Mouse (Mus musculus): Measurements from ENCODE around the gene Agap2. TPM values are rescaled to one million over a fixed set of nuclear protein-coding genes. Genes with fewer than 3 reads are reported as not detected.

Gene Agap2
- total and polyA plus RNA-seq, 3 experiments: 24.8 to 43.5 (median 26.1) TPM

- dilution Hi-C loops (cut with MboI; ENCODE audit: extremely low pct_ligation_motif_present, extremely low pct_unique_long_range_greater_than_20kb, low sequenced_read_pairs): no loop called here
- no peaks in the 10 kb centered on the region for H3K36me3 ChIP-seq (replicated peaks in 1 of 2; ENCODE audit: control insufficient read depth in 1 of 2, insufficient read depth in 1 of 2, low read length in 1 of 2)
These were observed 65.9 kb downstream of the Agap2 start for GRCm38 (mm10) chr10:127140971-127141370.

GRCm38 (mm10) chr10:127141500-127141899, 66.4 kb downstream of the Agap2 start:
- Histone ChIP-seq H3K9ac (ENCODE audit: insufficient read depth, low read depth) (no peak overlapping the region), H3K27me3 (replicated peaks) (no peaks in the 10 kb centered on the region), H3K36me3 (replicated peaks in 1 of 2; ENCODE audit: control insufficient read depth in 1 of 2, insufficient read depth in 1 of 2, low read length in 1 of 2) (no peaks in the 10 kb centered on the region), H3K4me2 (ENCODE audit: insufficient read depth, low read depth, poor library complexity, severe bottlenecking) (peak overlapping the region; percentile 37; the same call in 1 of the 2 replicates), H3K79me2 (replicated peaks; ENCODE audit: control insufficient read depth, extremely low read depth, insufficient read depth, poor library complexity, severe bottlenecking) (no peaks in the 10 kb centered on the region), H3K9me3 (replicated peaks; ENCODE audit: low read length) (no peaks in the 10 kb centered on the region), H3K27ac (ENCODE audit: insufficient read depth, low read depth) (no peak overlapping the region), H3K4me3 (replicated peaks in 1 of 3; ENCODE audit: low read depth in 2 of 3, low read length in 2 of 3, poor library complexity in 1 of 3) (no peak overlapping the region), H3K4me1 (ENCODE audit: control insufficient read depth in 1 of 2, insufficient read depth in 2 of 2) (peaks cover 7 to 33% of the 10 kb centered on the region in 2 experiments)
- in situ Hi-C loops (cut with MboI; ENCODE audit: low pct_ligation_motif_present, low pct_unique_long_range_greater_than_20kb, low sequenced_read_pairs): no loop called here
- TF ChIP-seq MAX (IDR thresholded peaks at IDR 0.05; ENCODE audit: low read length) (0 out of 2 replicates have a peak, but pooled peaks have one; percentile 32), USF2 (conservative IDR thresholded peaks at IDR 0.05; ENCODE audit: low read depth, low read length) (no peak), KAT2A (IDR thresholded peaks at IDR 0.05; ENCODE audit: insufficient replicate concordance, low read length) (no peak), IRF4 (IDR thresholded peaks at IDR 0.05; ENCODE audit: low read depth, low read length) (no peak)
- dilution Hi-C loops (cut with MboI; ENCODE audit: extremely low pct_ligation_motif_present, extremely low pct_unique_long_range_greater_than_20kb, low sequenced_read_pairs): no loop called here
- no peak for DNase-seq (ENCODE audit: extremely low read depth)

More at GRCm38 (mm10) chr10:127140971-127141370, 65.9 kb downstream of the Agap2 start:
- DNase-seq (ENCODE audit: extremely low read depth): no peak
- Histone ChIP-seq H3K9me3 (replicated peaks; ENCODE audit: low read length) (no peaks in the 10 kb centered on the region), H3K4me3 (replicated peaks in 1 of 3; ENCODE audit: low read depth in 2 of 3, low read length in 2 of 3, poor library complexity in 1 of 3) (no peak overlapping the region), H3K79me2 (replicated peaks; ENCODE audit: control insufficient read depth, extremely low read depth, insufficient read depth, poor library complexity, severe bottlenecking) (no peaks in the 10 kb centered on the region), H3K27ac (ENCODE audit: insufficient read depth, low read depth) (no peak overlapping the region), H3K4me1 (ENCODE audit: control insufficient read depth in 1 of 2, insufficient read depth in 2 of 2) (peaks cover 7 to 38% of the 10 kb centered on the region in 2 experiments), H3K4me2 (ENCODE audit: insufficient read depth, low read depth, poor library complexity, severe bottlenecking) (no peak overlapping the region), H3K9ac (ENCODE audit: insufficient read depth, low read depth) (no peak overlapping the region), H3K27me3 (replicated peaks) (no peaks in the 10 kb centered on the region)
- TF ChIP-seq RCOR1 (conservative IDR thresholded peaks at IDR 0.05; ENCODE audit: low read depth, low read length): no peak
- TF ChIP-seq CTCF (conservative IDR thresholded peaks at IDR 0.05 in 1 of 2, IDR thresholded peaks at IDR 0.05 in 1 of 2; ENCODE audit: low read depth in 2 of 2, low read length in 2 of 2): no peak
- in situ Hi-C loops (cut with MboI; ENCODE audit: low pct_ligation_motif_present, low pct_unique_long_range_greater_than_20kb, low sequenced_read_pairs): no loop called here

Other genes starting within 250 kb of the Agap2 start
Only the 20 nearest of the 21 such genes appear.
- gene Atp23, start 173.9 kb upstream of the Agap2 start, total RNA-seq (2012; rRNA removed): 16.7 and 19.8 TPM in 2 replicates
- 15.4 and 17.2 TPM in 2 replicates for gene Atp23, start 173.9 kb upstream of the Agap2 start, total RNA-seq (2014; rRNA removed)
- 16.9 and 18.9 TPM in 2 replicates for gene Atp23, start 173.9 kb upstream of the Agap2 start, polyA plus RNA-seq (2012; ENCODE audit: insufficient read length, low read depth)
- 13.2 and 20.2 TPM in 2 replicates for gene Ctdsp2, start 96.6 kb upstream of the Agap2 start, total RNA-seq (2012; rRNA removed)
- 7.5 and 8.9 TPM in 2 replicates for gene Ctdsp2, start 96.6 kb upstream of the Agap2 start, total RNA-seq (2014; rRNA removed)
- 17.7 and 21.9 TPM in 2 replicates for gene Ctdsp2, start 96.6 kb upstream of the Agap2 start, polyA plus RNA-seq (2012; ENCODE audit: insufficient read length, low read depth)
- gene Avil, start 74.6 kb upstream of the Agap2 start, total RNA-seq (2012; rRNA removed): 2.1 and 2.7 TPM in 2 replicates
- 8.2 and 9.9 TPM in 2 replicates for gene Avil, start 74.6 kb upstream of the Agap2 start, total RNA-seq (2014; rRNA removed)
- 18.8 and 20.0 TPM in 2 replicates for gene Avil, start 74.6 kb upstream of the Agap2 start, polyA plus RNA-seq (2012; ENCODE audit: insufficient read length, low read depth)
- gene Tsfm, start 44.4 kb upstream of the Agap2 start, total RNA-seq (2012; rRNA removed): 72.0 and 78.0 TPM in 2 replicates
- gene Tsfm, start 44.4 kb upstream of the Agap2 start, total RNA-seq (2014; rRNA removed): 88.9 and 93.9 TPM in 2 replicates
- 53.0 and 53.2 TPM in 2 replicates for gene Tsfm, start 44.4 kb upstream of the Agap2 start, polyA plus RNA-seq (2012; ENCODE audit: insufficient read length, low read depth)
- gene Mettl1, start 33.9 kb upstream of the Agap2 start, total RNA-seq (2012; rRNA removed): 28.4 and 32.7 TPM in 2 replicates
- 19.6 and 21.6 TPM in 2 replicates for gene Mettl1, start 33.9 kb upstream of the Agap2 start, total RNA-seq (2014; rRNA removed)
- gene Mettl1, start 33.9 kb upstream of the Agap2 start, polyA plus RNA-seq (2012; ENCODE audit: insufficient read length, low read depth): 44.0 and 49.4 TPM in 2 replicates
- gene Eef1akmt3, start 33.8 kb upstream of the Agap2 start, total RNA-seq (2012; rRNA removed): 0.76 and 0.98 TPM in 2 replicates
- gene Eef1akmt3, start 33.8 kb upstream of the Agap2 start, total RNA-seq (2014; rRNA removed): 0.62 and 0.78 TPM in 2 replicates
- 1.1 and 1.2 TPM in 2 replicates for gene Eef1akmt3, start 33.8 kb upstream of the Agap2 start, polyA plus RNA-seq (2012; ENCODE audit: insufficient read length, low read depth)
- 0.34 and 0.42 TPM in 2 replicates for gene Cyp27b1, start 27.0 kb upstream of the Agap2 start, total RNA-seq (2012; rRNA removed)
- 0.32 TPM in 2 replicates for gene Cyp27b1, start 27.0 kb upstream of the Agap2 start, total RNA-seq (2014; rRNA removed)
- 0.89 and 1.4 TPM in 2 replicates for gene Cyp27b1, start 27.0 kb upstream of the Agap2 start, polyA plus RNA-seq (2012; ENCODE audit: insufficient read length, low read depth)
- 3.4 and 3.6 TPM in 2 replicates for gene March9, start 15.1 kb upstream of the Agap2 start, total RNA-seq (2012; rRNA removed)
- 0.58 and 0.68 TPM in 2 replicates for gene March9, start 15.1 kb upstream of the Agap2 start, total RNA-seq (2014; rRNA removed)
- 0.97 and 1.0 TPM in 2 replicates for gene March9, start 15.1 kb upstream of the Agap2 start, polyA plus RNA-seq (2012; ENCODE audit: insufficient read length, low read depth)
- 257 and 304 TPM in 2 replicates for gene Cdk4, start 11.8 kb upstream of the Agap2 start, total RNA-seq (2012; rRNA removed)
- 799 and 864 TPM in 2 replicates for gene Cdk4, start 11.8 kb upstream of the Agap2 start, total RNA-seq (2014; rRNA removed)
- gene Cdk4, start 11.8 kb upstream of the Agap2 start, polyA plus RNA-seq (2012; ENCODE audit: insufficient read length, low read depth): 839 and 921 TPM in 2 replicates
- 81.5 and 85.9 TPM in 2 replicates for gene Tspan31, start 5.0 kb upstream of the Agap2 start, total RNA-seq (2012; rRNA removed)
- 110 and 148 TPM in 2 replicates for gene Tspan31, start 5.0 kb upstream of the Agap2 start, total RNA-seq (2014; rRNA removed)
- gene Tspan31, start 5.0 kb upstream of the Agap2 start, polyA plus RNA-seq (2012; ENCODE audit: insufficient read length, low read depth): 72.8 and 79.9 TPM in 2 replicates
- gene Os9, start 45.8 kb downstream of the Agap2 start, total RNA-seq (2012; rRNA removed): 81.1 and 82.7 TPM in 2 replicates
- gene Os9, start 45.8 kb downstream of the Agap2 start, total RNA-seq (2014; rRNA removed): 41.0 and 42.8 TPM in 2 replicates
- 61.9 and 78.2 TPM in 2 replicates for gene Os9, start 45.8 kb downstream of the Agap2 start, polyA plus RNA-seq (2012; ENCODE audit: insufficient read length, low read depth)
- gene B4galnt1, start 89.9 kb downstream of the Agap2 start, total RNA-seq (2012; rRNA removed): 15.5 and 17.5 TPM in 2 replicates
- 0.74 and 0.98 TPM in 2 replicates for gene B4galnt1, start 89.9 kb downstream of the Agap2 start, total RNA-seq (2014; rRNA removed)
- gene B4galnt1, start 89.9 kb downstream of the Agap2 start, polyA plus RNA-seq (2012; ENCODE audit: insufficient read length, low read depth): 1.9 and 2.3 TPM in 2 replicates
- 1.2 and 1.7 TPM in 2 replicates for gene Slc26a10, start 105.4 kb downstream of the Agap2 start, total RNA-seq (2012; rRNA removed)
- gene Slc26a10, start 105.4 kb downstream of the Agap2 start, total RNA-seq (2014; rRNA removed): 0.05 TPM in 2 replicates
- 0.16 and 0.44 TPM in 2 replicates for gene Slc26a10, start 105.4 kb downstream of the Agap2 start, polyA plus RNA-seq (2012; ENCODE audit: insufficient read length, low read depth)
- gene Arhgef25, start 114.8 kb downstream of the Agap2 start, total RNA-seq (2012; rRNA removed): 8.6 and 8.7 TPM in 2 replicates
- 3.3 and 4.0 TPM in 2 replicates for gene Arhgef25, start 114.8 kb downstream of the Agap2 start, total RNA-seq (2014; rRNA removed)
- gene Arhgef25, start 114.8 kb downstream of the Agap2 start, polyA plus RNA-seq (2012; ENCODE audit: insufficient read length, low read depth): 8.3 and 11.1 TPM in 2 replicates
- 26.9 and 27.6 TPM in 2 replicates for gene Dtx3, start 120.4 kb downstream of the Agap2 start, total RNA-seq (2012; rRNA removed)
- gene Dtx3, start 120.4 kb downstream of the Agap2 start, total RNA-seq (2014; rRNA removed): 18.9 and 19.2 TPM in 2 replicates
- gene Dtx3, start 120.4 kb downstream of the Agap2 start, polyA plus RNA-seq (2012; ENCODE audit: insufficient read length, low read depth): 51.2 and 54.4 TPM in 2 replicates
- 22.7 TPM in 2 replicates for gene Pip4k2c, start 136.3 kb downstream of the Agap2 start, total RNA-seq (2012; rRNA removed)
- 12.5 and 13.3 TPM in 2 replicates for gene Pip4k2c, start 136.3 kb downstream of the Agap2 start, total RNA-seq (2014; rRNA removed)
- gene Pip4k2c, start 136.3 kb downstream of the Agap2 start, polyA plus RNA-seq (2012; ENCODE audit: insufficient read length, low read depth): 23.3 and 24.7 TPM in 2 replicates
- 1.3 and 2.1 TPM in 2 replicates for gene Kif5a, start 188.1 kb downstream of the Agap2 start, total RNA-seq (2012; rRNA removed)
- gene Kif5a, start 188.1 kb downstream of the Agap2 start, total RNA-seq (2014; rRNA removed): not detected in 2 replicates
- 0.14 and 0.46 TPM in 2 replicates for gene Kif5a, start 188.1 kb downstream of the Agap2 start, polyA plus RNA-seq (2012; ENCODE audit: insufficient read length, low read depth)
- 88.5 and 91.9 TPM in 2 replicates for gene Dctn2, start 191.1 kb downstream of the Agap2 start, total RNA-seq (2012; rRNA removed)
- 66.3 and 67.3 TPM in 2 replicates for gene Dctn2, start 191.1 kb downstream of the Agap2 start, total RNA-seq (2014; rRNA removed)
- 79.1 and 94.1 TPM in 2 replicates for gene Dctn2, start 191.1 kb downstream of the Agap2 start, polyA plus RNA-seq (2012; ENCODE audit: insufficient read length, low read depth)
- gene Mbd6, start 213.7 kb downstream of the Agap2 start, total RNA-seq (2012; rRNA removed): 2.7 and 3.3 TPM in 2 replicates
- 0.51 and 0.74 TPM in 2 replicates for gene Mbd6, start 213.7 kb downstream of the Agap2 start, total RNA-seq (2014; rRNA removed)
- 16.5 and 17.7 TPM in 2 replicates for gene Mbd6, start 213.7 kb downstream of the Agap2 start, polyA plus RNA-seq (2012; ENCODE audit: insufficient read length, low read depth)
- 224 and 234 TPM in 2 replicates for gene Mars, start 236.5 kb downstream of the Agap2 start, total RNA-seq (2012; rRNA removed)
- 110 and 143 TPM in 2 replicates for gene Mars, start 236.5 kb downstream of the Agap2 start, total RNA-seq (2014; rRNA removed)
- gene Mars, start 236.5 kb downstream of the Agap2 start, polyA plus RNA-seq (2012; ENCODE audit: insufficient read length, low read depth): 161 and 177 TPM in 2 replicates

Measured in CH12.LX (cell line).